In the genomic region with DNA sequence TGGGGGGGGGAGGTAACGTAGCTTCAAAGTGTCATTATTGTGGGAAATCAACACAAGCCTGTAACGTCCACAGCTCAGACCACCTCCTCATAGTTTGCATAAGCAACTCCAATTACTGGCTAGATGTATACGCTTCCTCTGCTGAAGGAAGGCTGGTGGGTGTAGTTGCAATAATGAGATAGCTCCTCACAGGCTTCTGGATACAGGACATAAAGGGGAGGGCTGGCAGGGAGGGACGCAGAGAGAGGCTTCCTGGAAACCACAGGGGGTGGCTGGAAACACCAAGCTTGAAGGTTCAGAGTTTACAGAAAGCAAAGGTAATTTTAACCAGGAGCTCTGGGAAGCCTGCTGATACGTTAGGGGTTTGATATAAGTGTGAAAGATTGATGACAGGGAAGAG, we compare ENCODE assay signal across 25 mouse cellular contexts.
DNase-seq lines count a peak whose midpoint lies in the region; ATAC-seq and TF ChIP-seq lines count a peak whose summit lies in the region.
"Had no signal": no experiment of that assay in that cellular context is flagged by ENCODE, and none has a peak within 500 bp of the region (broad histone marks: within the 10 kb centered on the region; RNA-seq: fewer than 3 reads in every experiment).

No protein-coding gene starts in this region.

- intact Hi-C loops in gastrocnemius, adult 2 months (cut with DNase I), result no loop called here

- no peak overlapping the region for H3K4me2 ChIP-seq in forebrain, embryonic 12.5 days
- no peak overlapping the region for H3K4me2 ChIP-seq in forebrain, embryonic 16.5 days (ENCODE audit: low read length)
- H3K4me2 ChIP-seq in hindbrain, embryonic 14.5 days (replicated peaks), result no peak overlapping the region
- no peak overlapping the region for H3K4me2 ChIP-seq in midbrain, embryonic 12.5 days (replicated peaks)
- H3K4me2 ChIP-seq: liver, embryonic 12.5 days had no signal

- no peak for TF ChIP-seq CTCF in gastrocnemius, adult 2 months (IDR thresholded peaks at IDR 0.05)

- no peak overlapping the region for H3K4me3 ChIP-seq in forebrain, embryonic 12.5 days (replicated peaks)
- no peak overlapping the region for H3K4me3 ChIP-seq in forebrain, embryonic 16.5 days (replicated peaks; ENCODE audit: low read length)
- no peak overlapping the region for H3K4me3 ChIP-seq in hindbrain, embryonic 10.5 days
- no peak overlapping the region for H3K4me3 ChIP-seq in hindbrain, embryonic 14.5 days (replicated peaks; ENCODE audit: low read length)
- H3K4me3 ChIP-seq in ES-E14 (ENCODE audit: insufficient read depth in 1 of 2, low read depth in 1 of 2, low read length in 2 of 2, poor library complexity in 1 of 2, severe bottlenecking in 1 of 2), result no peak overlapping the region
- no peak overlapping the region for H3K4me3 ChIP-seq in midbrain, embryonic 12.5 days
- H3K4me3 ChIP-seq in gastrocnemius, adult 2 months, result no peak overlapping the region
- H3K4me3 ChIP-seq: left cerebral cortex, adult 2 months; liver, embryonic 12.5 days; megakaryocyte, embryonic 14.5 days; myocyte had no signal

- H3K9me3 ChIP-seq in forebrain, embryonic 12.5 days, result no peaks in the 10 kb centered on the region
- H3K9me3 ChIP-seq in forebrain, embryonic 16.5 days (ENCODE audit: control insufficient read depth, low read length), result no peaks in the 10 kb centered on the region
- H3K9me3 ChIP-seq in hindbrain, embryonic 10.5 days, result no peaks in the 10 kb centered on the region
- H3K9me3 ChIP-seq in hindbrain, embryonic 14.5 days (ENCODE audit: control insufficient read depth, low read length), result no peaks in the 10 kb centered on the region
- no peaks in the 10 kb centered on the region for H3K9me3 ChIP-seq in ES-E14 (ENCODE audit: control insufficient read depth, insufficient read depth, low read depth, low read length)
- H3K9me3 ChIP-seq in midbrain, embryonic 12.5 days, result no peaks in the 10 kb centered on the region
- H3K9me3 ChIP-seq: liver, embryonic 12.5 days; megakaryocyte, embryonic 14.5 days had no signal

- peak overlapping the region; percentile 53 for H3K27ac ChIP-seq in forebrain, embryonic 12.5 days
- H3K27ac ChIP-seq in forebrain, embryonic 16.5 days (ENCODE audit: low read length), result no peak overlapping the region
- peak overlapping the region; percentile 66 for H3K27ac ChIP-seq in hindbrain, embryonic 10.5 days
- no peak overlapping the region for H3K27ac ChIP-seq in hindbrain, embryonic 14.5 days
- no peak overlapping the region for H3K27ac ChIP-seq in ES-E14 (ENCODE audit: insufficient read depth, low read depth, low read length, poor library complexity, severe bottlenecking)
- peak overlapping the region; percentile 7; the same call in 1 of the 2 replicates for H3K27ac ChIP-seq in midbrain, embryonic 12.5 days (replicated peaks)
- H3K27ac ChIP-seq in gastrocnemius, adult 2 months, result no peak overlapping the region
- H3K27ac ChIP-seq: left cerebral cortex, adult 2 months; liver, embryonic 12.5 days had no signal

- H3K9ac ChIP-seq in forebrain, embryonic 12.5 days, result no peak overlapping the region
- no peak overlapping the region for H3K9ac ChIP-seq in forebrain, embryonic 16.5 days (replicated peaks; ENCODE audit: low read depth, low read length)
- H3K9ac ChIP-seq in hindbrain, embryonic 14.5 days, result no peak overlapping the region
- no peak overlapping the region for H3K9ac ChIP-seq in ES-E14 (ENCODE audit: insufficient read depth, low read depth, low read length, poor library complexity, severe bottlenecking)
- H3K9ac ChIP-seq in midbrain, embryonic 12.5 days (replicated peaks), result no peak overlapping the region
- H3K9ac ChIP-seq: liver, embryonic 12.5 days had no signal

- no peak for ATAC-seq in forebrain, embryonic 12.5 days (ENCODE audit: low FRiP score)
- no peak for ATAC-seq in forebrain, embryonic 16.5 days
- ATAC-seq in hindbrain, embryonic 14.5 days (ENCODE audit: low FRiP score), result no peak
- ATAC-seq in midbrain, embryonic 12.5 days (ENCODE audit: low FRiP score, low read depth), result no peak
- ATAC-seq: activated CD4-positive, CD25-positive, alpha-beta regulatory T cell, adult 4 months; liver, embryonic 12.5 days had no signal

- H3K27me3 ChIP-seq in forebrain, embryonic 12.5 days, result no peaks in the 10 kb centered on the region
- H3K27me3 ChIP-seq in forebrain, embryonic 16.5 days (replicated peaks; ENCODE audit: control insufficient read depth, insufficient read depth, low read length), result no peaks in the 10 kb centered on the region
- no peaks in the 10 kb centered on the region for H3K27me3 ChIP-seq in hindbrain, embryonic 10.5 days (ENCODE audit: insufficient read depth, poor library complexity, severe bottlenecking)
- no peaks in the 10 kb centered on the region for H3K27me3 ChIP-seq in hindbrain, embryonic 14.5 days (ENCODE audit: control insufficient read depth, insufficient read depth, low read length)
- H3K27me3 ChIP-seq in midbrain, embryonic 12.5 days, result no peaks in the 10 kb centered on the region
- H3K27me3 ChIP-seq: liver, embryonic 12.5 days; megakaryocyte, embryonic 14.5 days had no signal

- H3K36me3 ChIP-seq in forebrain, embryonic 12.5 days (replicated peaks), result no peaks in the 10 kb centered on the region
- H3K36me3 ChIP-seq in forebrain, embryonic 16.5 days (ENCODE audit: control insufficient read depth, insufficient read depth), result no peaks in the 10 kb centered on the region
- H3K36me3 ChIP-seq in hindbrain, embryonic 10.5 days, result no peaks in the 10 kb centered on the region
- no peaks in the 10 kb centered on the region for H3K36me3 ChIP-seq in hindbrain, embryonic 14.5 days (replicated peaks; ENCODE audit: control insufficient read depth, insufficient read depth)
- H3K36me3 ChIP-seq in ES-E14 (ENCODE audit: control insufficient read depth, insufficient read depth, low read length, poor library complexity, severe bottlenecking), result no peaks in the 10 kb centered on the region
- no peaks in the 10 kb centered on the region for H3K36me3 ChIP-seq in midbrain, embryonic 12.5 days
- H3K36me3 ChIP-seq: liver, embryonic 12.5 days had no signal

- H3K4me1 ChIP-seq in forebrain, embryonic 12.5 days, result peaks cover 52% of the 10 kb centered on the region
- H3K4me1 ChIP-seq in forebrain, embryonic 16.5 days (replicated peaks; ENCODE audit: control insufficient read depth, insufficient read depth, low read length), result peaks cover 18% of the 10 kb centered on the region
- H3K4me1 ChIP-seq in hindbrain, embryonic 10.5 days (replicated peaks), result peaks cover 42% of the 10 kb centered on the region
- peaks cover 37% of the 10 kb centered on the region for H3K4me1 ChIP-seq in hindbrain, embryonic 14.5 days (replicated peaks; ENCODE audit: control insufficient read depth, insufficient read depth, low read length)
- peaks cover 0 to 4% of the 10 kb centered on the region in 2 experiments; a peak in 1 of 4 replicates for H3K4me1 ChIP-seq in ES-E14 (ENCODE audit: control insufficient read depth in 2 of 2, insufficient read depth in 2 of 2, low read length in 2 of 2, poor library complexity in 1 of 2)
- H3K4me1 ChIP-seq in midbrain, embryonic 12.5 days, result peaks cover 48% of the 10 kb centered on the region

- no peak for DNase-seq in hindbrain, embryonic 10.5 days (ENCODE audit: low spot score)
- DNase-seq in hindbrain, embryonic 14.5 days (ENCODE audit: low spot score), result no peak
- peak; percentile 7 for DNase-seq in ES-E14 (ENCODE audit: low read depth, low spot score)
- DNase-seq in gastrocnemius, adult 2 months, result no peak
- DNase-seq in layer of hippocampus, adult 18-20 months (ENCODE audit: low spot score in 2 of 2), result no peak
- DNase-seq: adrenal gland, postnatal 10 days; cerebellum, adult 11 months; cerebellum, postnatal 10 days; heart, adult 11 months; heart, postnatal 10 days; kidney, adult 8-10 months; kidney, postnatal 14 days; layer of hippocampus, adult 9-11 months; lung, adult 2 months; right cerebral cortex, postnatal 14 days; spleen, adult 18-20 months; thymus, postnatal 36 days had no signal

- WGBS in forebrain, embryonic 12.5 days, result 25% methylated on average over 5 of the region's 5 CpGs
- WGBS in forebrain, embryonic 16.5 days, result 36% methylated on average over 5 of the region's 5 CpGs
- 35% methylated on average over 5 of the region's 5 CpGs for WGBS in hindbrain, embryonic 10.5 days
- WGBS in hindbrain, embryonic 14.5 days, result 36% methylated on average over 5 of the region's 5 CpGs
- WGBS in midbrain, embryonic 12.5 days, result 41% methylated on average over 5 of the region's 5 CpGs

- in situ Hi-C loops in ES-E14 (cut with MboI; ENCODE audit: low sequenced_read_pairs in 2 of 2, unreplicated experiment in 2 of 2), result no loop called here

TF ChIP-seq in ES-E14, 5 proteins besides CTCF, POLR2A, EP300 and RAD21:
- TF ChIP-seq ZNF384 (IDR thresholded peaks at IDR 0.05; ENCODE audit: low read depth, low read length), result no peak
- TF ChIP-seq MAFK (IDR thresholded peaks at IDR 0.05; ENCODE audit: insufficient read depth, low read depth, low read length), result no peak
- TF ChIP-seq CHD2 (IDR thresholded peaks at IDR 0.05; ENCODE audit: low read depth, low read length), result no peak
- TF ChIP-seq ZC3H11A (IDR thresholded peaks at IDR 0.05; ENCODE audit: borderline replicate concordance, low read depth, low read length), result no peak
- TF ChIP-seq HCFC1 (IDR thresholded peaks at IDR 0.05; ENCODE audit: borderline replicate concordance, insufficient read depth, low read length), result no peak
TF ChIP-seq in ES-E14: peak in this region for 0.

Comparison
In these comparisons a context has a peak if more than half of its experiments do, and no peak if none do; other contexts are left out.
1. H3K27ac ChIP-seq: peak in forebrain, embryonic 12.5 days (single experiment), hindbrain, embryonic 10.5 days (single experiment) and midbrain, embryonic 12.5 days (single experiment); none in forebrain, embryonic 16.5 days (single experiment), hindbrain, embryonic 14.5 days (single experiment), ES-E14 (single experiment) and gastrocnemius, adult 2 months (single experiment).